Mouse (Mus musculus): ENCODE data around the gene Hcrtr1.

The Hcrtr1 gene

GRCm38 (mm10) chr4:130139214-130139492, at the start of gene Hcrtr1:
Hcrtr1 (minus strand) TSS chr4:130139359.
- DNase-seq, result no peak

GRCm38 (mm10) chr4:130188806-130189297, 49.7 kb upstream of the Hcrtr1 start:
- peak; percentile 94 for DNase-seq

- DNase-seq, result no peak
Observed at GRCm38 (mm10) chr4:130186891-130187290, 47.7 kb upstream of the Hcrtr1 start.

GRCm38 (mm10) chr4:130186450-130186849, 47.3 kb upstream of the Hcrtr1 start:
- no peak for DNase-seq

- peak; percentile 74 to 77 for DNase-seq
Observed at GRCm38 (mm10) chr4:130183879-130184278, 44.7 kb upstream of the Hcrtr1 start.

GRCm38 (mm10) chr4:130183023-130183422, 43.9 kb upstream of the Hcrtr1 start:
- DNase-seq, result peak in 1 of 2 experiments; percentile 20

- DNase-seq, result peak in 1 of 2 experiments; percentile 55
Observed at GRCm38 (mm10) chr4:130181886-130182285, 42.7 kb upstream of the Hcrtr1 start.

- DNase-seq, result no peak
Observed at GRCm38 (mm10) chr4:130180909-130181602, 41.9 kb upstream of the Hcrtr1 start.

- no peak for DNase-seq
Observed at GRCm38 (mm10) chr4:130179876-130180275, 40.7 kb upstream of the Hcrtr1 start.

- no peak for DNase-seq
Observed at GRCm38 (mm10) chr4:130177536-130177935, 38.4 kb upstream of the Hcrtr1 start.

GRCm38 (mm10) chr4:130177087-130177486, 37.9 kb upstream of the Hcrtr1 start:
- peak in 1 of 2 experiments; percentile 26 for DNase-seq

- DNase-seq, result no peak
Observed at GRCm38 (mm10) chr4:130176156-130176720, 37.1 kb upstream of the Hcrtr1 start.

GRCm38 (mm10) chr4:130175072-130175711, 36.0 kb upstream of the Hcrtr1 start, which contains the start of gene Tinagl1:
Tinagl1 (minus strand) TSS chr4:130175122.
- peak in 1 of 2 experiments; percentile 34 for DNase-seq

- DNase-seq, result no peak
Observed at GRCm38 (mm10) chr4:130174335-130175031, 35.3 kb upstream of the Hcrtr1 start.

- peak; percentile 60 to 62 for DNase-seq
Observed at GRCm38 (mm10) chr4:130173911-130174311, 34.8 kb upstream of the Hcrtr1 start.

- no peak for DNase-seq
Observed at GRCm38 (mm10) chr4:130173060-130173822, 34.1 kb upstream of the Hcrtr1 start.

GRCm38 (mm10) chr4:130171951-130172765, 33.0 kb upstream of the Hcrtr1 start:
- DNase-seq, result no peak

GRCm38 (mm10) chr4:130170362-130170761, 31.2 kb upstream of the Hcrtr1 start:
- no peak for DNase-seq

GRCm38 (mm10) chr4:130169411-130169971, 30.3 kb upstream of the Hcrtr1 start:
- DNase-seq, result no peak

GRCm38 (mm10) chr4:130168280-130169183, 29.4 kb upstream of the Hcrtr1 start:
- DNase-seq, result peak in 1 of 2 experiments; percentile 60

Measured in cerebellum, postnatal 14 days (tissue).